Comparison of ENCODE assay signal across 9 mouse cellular contexts in the genomic region with DNA sequence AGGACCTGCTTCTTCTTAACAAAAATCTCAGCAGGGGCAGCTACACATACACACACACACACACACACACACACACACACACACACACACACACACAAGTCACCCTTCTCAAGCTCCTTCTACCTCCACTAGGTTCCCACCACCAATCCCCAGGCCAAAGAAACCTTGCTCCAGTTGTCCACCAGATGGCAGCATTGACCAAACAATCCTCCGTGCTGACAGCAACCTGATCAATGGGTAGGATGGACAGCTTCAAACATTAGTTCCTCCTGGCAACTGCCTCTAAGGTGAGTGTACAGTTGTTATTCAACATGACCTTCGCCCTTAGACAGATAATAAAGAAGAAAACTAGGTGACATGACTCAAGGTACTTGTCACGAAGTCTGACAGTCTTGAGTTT. TPM values are rescaled to one million over a fixed set of nuclear protein-coding genes. Genes with fewer than 3 reads are reported as not detected.
DNase-seq lines count a peak whose midpoint lies in the region; ATAC-seq and TF ChIP-seq lines count a peak whose summit lies in the region.
"Had no signal": no experiment of that assay in that cellular context is flagged by ENCODE, and none has a peak within 500 bp of the region (broad histone marks: within the 10 kb centered on the region; RNA-seq: fewer than 3 reads in every experiment).

No protein-coding gene starts in this region.

- no peak overlapping the region for H3K9ac ChIP-seq in MEL (ENCODE audit: control insufficient read depth, low read depth, low read length, poor library complexity, severe bottlenecking)
- no peak overlapping the region for H3K9ac ChIP-seq in forebrain, embryonic 11.5 days (ENCODE audit: low read length)

- WGBS in forebrain, embryonic 11.5 days = 21% methylated on average over 3 of the region's 3 CpGs

- H3K27ac ChIP-seq in MEL (ENCODE audit: control insufficient read depth, low read depth, low read length) = no peak overlapping the region
- no peak overlapping the region for H3K27ac ChIP-seq in forebrain, embryonic 11.5 days (ENCODE audit: low read depth, low read length)
- H3K27ac ChIP-seq: macrophage had no signal

- peak; percentile 76 to 98 (median 97) for TF ChIP-seq CTCF in MEL (IDR thresholded peaks at IDR 0.05 in 2 of 3, conservative IDR thresholded peaks at IDR 0.05 in 1 of 3; ENCODE audit: control insufficient read depth in 1 of 3, insufficient read depth in 1 of 3, low read depth in 2 of 3, low read length in 3 of 3, poor library complexity in 1 of 3, severe bottlenecking in 1 of 3)

- no peaks in the 10 kb centered on the region for H3K9me3 ChIP-seq in MEL (replicated peaks; ENCODE audit: insufficient read depth, low read length)
- H3K9me3 ChIP-seq in forebrain, embryonic 11.5 days (ENCODE audit: control insufficient read depth, low read length) = no peaks in the 10 kb centered on the region; the same call in 1 of the 2 replicates

- DNase-seq in MEL (ENCODE audit: low read depth, low spot score) = peak; percentile 88
- DNase-seq in c-Kit-negative CD71-positive TER-119-positive erythroid progenitor cells, embryonic 14.5 days (ENCODE audit: low read depth, low spot score) = peak; percentile 42
- peak; percentile 89 for DNase-seq in forebrain, embryonic 11.5 days (ENCODE audit: low spot score)
- peak; percentile 83 for DNase-seq in heart, postnatal 4 days
- DNase-seq in layer of hippocampus, postnatal 10 days (ENCODE audit: low spot score in 2 of 2) = peak; percentile 87
- DNase-seq in lung, postnatal 4 days = peak; percentile 68 to 84
- peak; percentile 84 to 92 for DNase-seq in right cerebral cortex, adult 2 months (ENCODE audit: low spot score in 2 of 2)
- peak; percentile 57 to 75 for DNase-seq in urinary bladder, postnatal 36 days (ENCODE audit: low spot score in 2 of 2)

- H3K79me2 ChIP-seq in MEL (ENCODE audit: control insufficient read depth, insufficient read depth, low read length, poor library complexity) = no peaks in the 10 kb centered on the region

- no peak overlapping the region for H3K4me2 ChIP-seq in forebrain, embryonic 11.5 days (ENCODE audit: low read depth, low read length, severe bottlenecking)

- TF ChIP-seq RAD21 in MEL (IDR thresholded peaks at IDR 0.05; ENCODE audit: low read depth, low read length) = peak; percentile 99

- H3K27me3 ChIP-seq in MEL (ENCODE audit: control insufficient read depth in 1 of 2, insufficient read depth in 2 of 2, low read length in 2 of 2) = peaks cover 0 to under 1% of the 10 kb centered on the region in 2 experiments; a peak in 1 of 4 replicates
- peaks cover 19% of the 10 kb centered on the region for H3K27me3 ChIP-seq in forebrain, embryonic 11.5 days (ENCODE audit: control insufficient read depth, insufficient read depth, low read length)

- H3K4me3 ChIP-seq in MEL (ENCODE audit: control insufficient read depth in 1 of 2, insufficient read depth in 1 of 2, low read depth in 2 of 2, low read length in 2 of 2) = no peak overlapping the region
- H3K4me3 ChIP-seq in forebrain, embryonic 11.5 days (ENCODE audit: low read depth, low read length) = no peak overlapping the region

- peaks cover 0 to 4% of the 10 kb centered on the region in 2 experiments; a peak in 3 of 4 replicates for H3K4me1 ChIP-seq in MEL (ENCODE audit: control insufficient read depth in 1 of 2, insufficient read depth in 2 of 2, low read length in 2 of 2)
- H3K4me1 ChIP-seq in forebrain, embryonic 11.5 days (replicated peaks; ENCODE audit: control insufficient read depth, insufficient read depth, low read length) = peaks cover 12% of the 10 kb centered on the region; the same call in 1 of the 2 replicates

- no peak for TF ChIP-seq POLR2A in MEL (IDR thresholded peaks at IDR 0.05; ENCODE audit: control insufficient read depth in 1 of 2, insufficient read depth in 1 of 2, low read depth in 1 of 2, low read length in 2 of 2, poor library complexity in 1 of 2)

- no peak for TF ChIP-seq EP300 in MEL (IDR thresholded peaks at IDR 0.05; ENCODE audit: low read depth in 1 of 2, low read length in 2 of 2)

- ATAC-seq in forebrain, embryonic 11.5 days (replicated peaks; ENCODE audit: low FRiP score) = peak; percentile 55

- H3K36me3 ChIP-seq in MEL (ENCODE audit: control insufficient read depth in 1 of 2, insufficient read depth in 2 of 2, low read length in 2 of 2) = peaks cover 0 to 6% of the 10 kb centered on the region in 2 experiments; a peak in 2 of 4 replicates
- no peaks in the 10 kb centered on the region for H3K36me3 ChIP-seq in forebrain, embryonic 11.5 days (ENCODE audit: control insufficient read depth, insufficient read depth, low read length)

TF ChIP-seq in MEL, 35 proteins besides CTCF, POLR2A, EP300 and RAD21:
- TF ChIP-seq POLR2AphosphoS5 (IDR thresholded peaks at IDR 0.05; ENCODE audit: borderline replicate concordance, low read depth, low read length) = no peak
- peak; percentile 65; the same call in 1 of the 2 replicates for TF ChIP-seq TBP (IDR thresholded peaks at IDR 0.05; ENCODE audit: low read depth, low read length)
- TF ChIP-seq TCF12 (IDR thresholded peaks at IDR 0.05; ENCODE audit: low read depth, low read length) = no peak
- no peak for TF ChIP-seq UBTF (IDR thresholded peaks at IDR 0.05; ENCODE audit: borderline replicate concordance, insufficient read depth, low read depth, low read length)
- peak; percentile 96 for TF ChIP-seq ZC3H11A (IDR thresholded peaks at IDR 0.05; ENCODE audit: low read depth, low read length)
- TF ChIP-seq SMC3 (IDR thresholded peaks at IDR 0.05; ENCODE audit: low read depth, low read length) = peak; percentile 94
- peak; percentile 46; the same call in 1 of the 2 replicates for TF ChIP-seq SIN3A (IDR thresholded peaks at IDR 0.05; ENCODE audit: low read length)

RNA-seq across cellular contexts. Expression of a gene that starts 4.5 kb away (rescaled TPM):
- not detected in 2 replicates for total RNA-seq in MEL (2012; rRNA removed)
- polyA plus RNA-seq in MEL (2012; ENCODE audit: insufficient read depth in 1 of 2, insufficient read length in 2 of 2, low read depth in 1 of 2, low replicate concordance in 2 of 2, missing spikeins in 1 of 2) = not detected
- 0.94 and 2.1 TPM in 2 replicates for polyA plus RNA-seq in forebrain, embryonic 11.5 days (2014; fragmentation: Nextera tagmentation; extraction: Ambion mirVana)
- not detected for total RNA-seq in heart, postnatal 4 days (2021)
- under 1 TPM in 1 of 2 experiments, not detected in 1; 0.46 TPM for total RNA-seq in layer of hippocampus, postnatal 10 days (2021)
- polyA plus RNA-seq: macrophage had no signal

RNA-seq across cellular contexts. Expression of a gene that starts 5.8 kb away (rescaled TPM):
- total RNA-seq in MEL (2012; rRNA removed) = not detected in 2 replicates
- not detected for polyA plus RNA-seq in MEL (2012; ENCODE audit: insufficient read depth in 1 of 2, insufficient read length in 2 of 2, low read depth in 1 of 2, low replicate concordance in 2 of 2, missing spikeins in 1 of 2)
- 0.60 and 1.3 TPM in 2 replicates for polyA plus RNA-seq in forebrain, embryonic 11.5 days (2014; fragmentation: Nextera tagmentation; extraction: Ambion mirVana)
- total RNA-seq in heart, postnatal 4 days (2021) = 10 to 100 TPM; 17.7 to 18.1 TPM
- total RNA-seq in layer of hippocampus, postnatal 10 days (2021) = under 1 TPM; 0.16 to 0.62 TPM
- polyA plus RNA-seq: macrophage had no signal

RNA-seq across cellular contexts. Expression of a gene that starts 24.9 kb away (rescaled TPM):
- not detected in 2 replicates for total RNA-seq in MEL (2012; rRNA removed)
- not detected for polyA plus RNA-seq in MEL (2012; ENCODE audit: insufficient read depth in 1 of 2, insufficient read length in 2 of 2, low read depth in 1 of 2, low replicate concordance in 2 of 2, missing spikeins in 1 of 2)
- 0.35 and 0.57 TPM in 2 replicates for polyA plus RNA-seq in forebrain, embryonic 11.5 days (2014; fragmentation: Nextera tagmentation; extraction: Ambion mirVana)
- total RNA-seq in heart, postnatal 4 days (2021) = not detected
- not detected for total RNA-seq in layer of hippocampus, postnatal 10 days (2021)
- polyA plus RNA-seq: macrophage had no signal

RNA-seq across cellular contexts. Expression of a gene that starts 31.6 kb away (rescaled TPM):
- not detected in 2 replicates for total RNA-seq in MEL (2012; rRNA removed)
- not detected for polyA plus RNA-seq in MEL (2012; ENCODE audit: insufficient read depth in 1 of 2, insufficient read length in 2 of 2, low read depth in 1 of 2, low replicate concordance in 2 of 2, missing spikeins in 1 of 2)
- 0.23 and 0.35 TPM in 2 replicates for polyA plus RNA-seq in forebrain, embryonic 11.5 days (2014; fragmentation: Nextera tagmentation; extraction: Ambion mirVana)
- under 1 TPM in 1 of 2 experiments, not detected in 1; 0.11 TPM for total RNA-seq in heart, postnatal 4 days (2021)
- 1 to 10 TPM; 1.3 to 1.5 TPM for total RNA-seq in layer of hippocampus, postnatal 10 days (2021)
- polyA plus RNA-seq: macrophage had no signal

RNA-seq across cellular contexts. Expression of a gene that starts 46.3 kb away (rescaled TPM):
- not detected in 2 replicates for total RNA-seq in MEL (2012; rRNA removed)
- not detected for polyA plus RNA-seq in MEL (2012; ENCODE audit: insufficient read depth in 1 of 2, insufficient read length in 2 of 2, low read depth in 1 of 2, low replicate concordance in 2 of 2, missing spikeins in 1 of 2)
- 55.0 and 57.5 TPM in 2 replicates for polyA plus RNA-seq in forebrain, embryonic 11.5 days (2014; fragmentation: Nextera tagmentation; extraction: Ambion mirVana)
- 1 to 10 TPM; 5.8 to 7.2 TPM for total RNA-seq in heart, postnatal 4 days (2021)
- total RNA-seq in layer of hippocampus, postnatal 10 days (2021) = 10 to 100 TPM; 43.9 to 47.7 TPM

Comparison
In these comparisons a context has a peak if more than half of its experiments do, and no peak if none do; other contexts are left out.
1. RNA of a gene that starts 5.8 kb away (total RNA-seq): 17.7 to 18.1 TPM in heart, postnatal 4 days; 0.16 to 0.62 TPM in layer of hippocampus, postnatal 10 days and not detected in MEL; every median in the first group is over 10 times any median in the second.
2. Peak in every context shown above with its lines, with median percentiles within 50 percentile points of each other: DNase-seq.